Mouse (Mus musculus) liver, embryonic 14.5 days (tissue): ENCODE results near the gene Phactr1. TPM values are rescaled to one million over a fixed set of nuclear protein-coding genes. Genes with fewer than 3 reads are reported as not detected.

ENCODE experiments used
- ATAC-seq: fragments of 200-750 bp; cut with Nextera tagmentation; 2 replicates; pipeline ENCODE4 v1.8.0; 2017; ENCODE audit warnings: moderate number of reproducible peaks, mild to moderate bottlenecking, moderate library complexity; ENCODE audit not compliant: insufficient read depth
- DNase-seq, 3 experiments: peaks; one replicate each; pipeline ENCODE4 v3.0.0-alpha.2; 2012 to 2013; ENCODE audit warnings: low read depth in 3 of 3, low spot score in 3 of 3
- H3K27ac ChIP-seq: fragments of 300-500 bp; sonication (generic); 2 replicates; pipeline ENCODE4 v1.5.1; 2014; ENCODE audit warnings: moderate library complexity, mild to moderate bottlenecking, control low read depth, inconsistent platforms
- H3K27me3 ChIP-seq: fragments of 300-500 bp; sonication (generic); 2 replicates; pipeline ENCODE4 v1.6.1; 2014; ENCODE audit warnings: mild to moderate bottlenecking, low read length, moderate library complexity; ENCODE audit not compliant: control insufficient read depth, insufficient read depth
- H3K36me3 ChIP-seq: fragments of 300-500 bp; sonication (generic); replicated peaks from 2 replicates; pipeline ENCODE4 v1.6.1; 2014; ENCODE audit warnings: low read depth; ENCODE audit not compliant: control insufficient read depth, insufficient read depth
- H3K4me1 ChIP-seq, 2 experiments: fragments of 200-500 bp in 1 of 2; fragments of 300-500 bp in 1 of 2; sonication (generic) in 1 of 2; replicated peaks; 2 replicates each; pipeline ENCODE4 v1.6.1; 2012 to 2014; ENCODE audit warnings: antibody characterized with exemption in 1 of 2, inconsistent platforms in 1 of 2, low read length in 1 of 2; ENCODE audit not compliant: control insufficient read depth in 2 of 2, insufficient read depth in 2 of 2
- H3K4me2 ChIP-seq: fragments of 300-500 bp; sonication (generic); 2 replicates; pipeline ENCODE4 v1.6.1; 2014; ENCODE audit warnings: low read depth, mild to moderate bottlenecking, control low read depth, moderate library complexity
- H3K4me3 ChIP-seq, 2 experiments: fragments of 200-500 bp in 1 of 2; fragments of 300-500 bp in 1 of 2; sonication (generic) in 1 of 2; 2 replicates each; pipeline ENCODE4 v1.5.1; 2012 to 2014; ENCODE audit warnings: low read depth in 2 of 2, low read length in 2 of 2, mild to moderate bottlenecking in 2 of 2, control low read depth in 1 of 2, inconsistent platforms in 1 of 2, moderate library complexity in 1 of 2; ENCODE audit not compliant: insufficient read depth in 1 of 2
- H3K9ac ChIP-seq: fragments of 300-500 bp; sonication (generic); replicated peaks from 2 replicates; pipeline ENCODE4 v1.6.1; 2014; ENCODE audit warnings: mild to moderate bottlenecking, control low read depth, moderate library complexity
- H3K9me3 ChIP-seq: fragments of 300-500 bp; sonication (generic); 2 replicates; pipeline ENCODE4 v1.6.1; 2016; ENCODE audit warnings: low read length, mixed read lengths; ENCODE audit not compliant: control insufficient read depth
- CTCF ChIP-seq: IDR thresholded peaks from 2 replicates; pipeline ENCODE4 v1.5.1; 2016; ENCODE audit warnings: antibody characterized with exemption, low read depth, control low read depth
- EP300 ChIP-seq: IDR thresholded peaks from 2 replicates; pipeline ENCODE4 v1.6.1; 2016; ENCODE audit warnings: antibody characterized with exemption, low read depth
- WGBS: fragments of 180-500 bp; shearing (Covaris S2); extraction: QIAGEN DNeasy Blood & Tissue Kit; methylation state at CpG from one replicate; pipeline ENCODE4 v1.1.7; 2014; ENCODE audit not compliant: insufficient replicate concordance; 5-methylcytosine and 5-hydroxymethylcytosine counted together
- polyA plus RNA-seq, 2 experiments: library from polyadenylated mRNA; depleted of rRNA in 1 of 2; stranded (reverse) in 1 of 2; unstranded in 1 of 2; fragments of >200 nt; fragmentation: Nextera tagmentation in 1 of 2; extraction: Ambion mirVana in 1 of 2; gene quantifications; 2 replicates each; pipeline versions ENCODE4 v1.2.1 to v1.2.3; 2012 to 2014

The Phactr1 gene
- polyA plus RNA-seq, 2 experiments = 0.15 to 0.21 TPM

- 47% methylated on average over 4 of the region's 4 CpGs for WGBS
- TF ChIP-seq CTCF (no peak), EP300 (no peak)
- Histone ChIP-seq H3K4me2 (no peak overlapping the region), H3K36me3 (no peaks in the 10 kb centered on the region), H3K27ac (no peak overlapping the region), H3K9me3 (no peaks in the 10 kb centered on the region), H3K27me3 (no peaks in the 10 kb centered on the region), H3K4me3 (no peak overlapping the region), H3K9ac (no peak overlapping the region), H3K4me1 (no peaks in the 10 kb centered on the region)
- ATAC-seq (no peak), DNase-seq (no peak)
Observed at GRCm38 (mm10) chr13:43148692-43149091, 468.3 kb downstream of the Phactr1 start.

DNA sequence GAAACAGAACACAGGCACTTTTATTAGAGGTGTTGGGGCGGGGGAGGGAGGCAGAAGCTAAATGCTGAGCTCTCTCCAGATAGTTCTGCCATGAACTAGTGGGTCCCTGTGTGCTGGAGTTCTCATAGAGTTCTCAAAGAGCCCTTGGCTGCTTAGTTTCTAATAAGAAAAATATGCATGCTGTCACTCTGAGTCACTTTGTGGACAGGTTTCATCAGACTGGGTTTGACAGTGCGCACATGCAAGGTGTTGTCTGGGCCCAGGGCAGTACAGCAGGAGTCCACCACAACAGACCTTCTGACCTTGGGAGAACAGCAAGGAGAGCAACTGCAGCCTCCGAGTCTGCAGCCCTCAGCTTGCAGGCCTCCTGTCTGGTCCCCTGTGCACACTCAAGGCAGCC, 469.2 kb downstream of the Phactr1 start:
- 67% methylated on average over 3 of the region's 3 CpGs for WGBS
- H3K36me3 ChIP-seq = no peaks in the 10 kb centered on the region
- H3K27ac ChIP-seq = no peak overlapping the region
- H3K9me3 ChIP-seq = no peaks in the 10 kb centered on the region
- H3K4me3 ChIP-seq = no peak overlapping the region
- no peaks in the 10 kb centered on the region for H3K27me3 ChIP-seq
- H3K9ac ChIP-seq = no peak overlapping the region
- no peak for DNase-seq
- ATAC-seq = no peak
- H3K4me1 ChIP-seq = no peaks in the 10 kb centered on the region
- H3K4me2 ChIP-seq = no peak overlapping the region
- TF ChIP-seq EP300 (no peak), CTCF (no peak)

DNA sequence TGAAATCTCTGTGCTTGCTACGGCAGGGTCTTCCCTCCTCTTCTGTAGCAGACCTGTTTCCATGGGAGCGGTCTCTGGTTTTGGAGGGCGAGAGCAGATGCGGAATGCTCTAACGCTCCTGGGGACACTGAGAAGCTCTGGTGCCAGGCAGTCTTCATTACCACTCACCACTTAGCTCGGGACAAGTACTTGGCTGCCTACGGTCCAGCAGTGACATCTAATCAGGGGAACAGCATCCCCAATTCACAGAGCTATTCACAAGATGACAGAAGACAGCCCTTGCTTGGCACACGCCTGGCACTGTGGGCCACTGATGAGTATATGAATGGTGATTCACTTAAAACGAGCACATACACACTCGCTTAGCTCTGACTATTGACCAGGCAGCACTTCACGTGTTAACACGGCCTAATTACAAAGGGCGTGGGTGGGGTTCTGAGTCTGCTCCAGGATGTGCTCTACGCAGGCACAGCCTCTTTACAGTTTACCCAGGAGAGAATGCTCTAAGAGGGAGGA, 471.6 kb downstream of the Phactr1 start:
- Histone ChIP-seq H3K4me1 (no peaks in the 10 kb centered on the region), H3K9me3 (no peaks in the 10 kb centered on the region), H3K27me3 (no peaks in the 10 kb centered on the region), H3K4me3 (no peak overlapping the region), H3K9ac (no peak overlapping the region), H3K27ac (no peak overlapping the region), H3K4me2 (no peak overlapping the region), H3K36me3 (no peaks in the 10 kb centered on the region)
- no peak for DNase-seq
- 81% methylated on average over 14 of the region's 14 CpGs for WGBS
- no peak for ATAC-seq
- TF ChIP-seq CTCF (no peak), EP300 (no peak)

- no peaks in the 10 kb centered on the region for H3K9me3 ChIP-seq
- H3K4me3 ChIP-seq = no peak overlapping the region
- ATAC-seq (no peak), DNase-seq (no peak)
- H3K36me3 ChIP-seq = no peaks in the 10 kb centered on the region
- no peak for TF ChIP-seq EP300
- no peak for TF ChIP-seq CTCF
- no peak overlapping the region for H3K27ac ChIP-seq
- no peak overlapping the region for H3K9ac ChIP-seq
- no peaks in the 10 kb centered on the region for H3K27me3 ChIP-seq
- 59% methylated on average over 5 of the region's 5 CpGs for WGBS
- H3K4me2 ChIP-seq = no peak overlapping the region
- no peaks in the 10 kb centered on the region for H3K4me1 ChIP-seq
Observed at GRCm38 (mm10) chr13:43157370-43157769, 476.9 kb downstream of the Phactr1 start.

- Histone ChIP-seq H3K4me3 (no peak overlapping the region), H3K27me3 (no peaks in the 10 kb centered on the region), H3K9ac (no peak overlapping the region), H3K4me2 (no peak overlapping the region), H3K27ac (no peak overlapping the region), H3K36me3 (no peaks in the 10 kb centered on the region), H3K4me1 (no peaks in the 10 kb centered on the region), H3K9me3 (no peaks in the 10 kb centered on the region)
- WGBS = 71% methylated on average over 5 of the region's 5 CpGs
- TF ChIP-seq CTCF = no peak
- TF ChIP-seq EP300 = no peak
- no peak for DNase-seq
- ATAC-seq = no peak
Observed at GRCm38 (mm10) chr13:43158281-43158680, 477.9 kb downstream of the Phactr1 start.
